Mouse (Mus musculus) myocyte (in vitro differentiated cells): ENCODE results near the gene Cep95.

Experiments
- CEBPB ChIP-seq: IDR thresholded peaks from 2 replicates; pipeline ENCODE4 v1.6.1; 2011; ENCODE audit warnings: mild to moderate bottlenecking, moderate library complexity; ENCODE audit not compliant: poor library complexity, insufficient read depth, severe bottlenecking
- E2F4 ChIP-seq: IDR thresholded peaks from one replicate; pipeline ENCODE4 v1.6.1; 2011; ENCODE audit warnings: mild to moderate bottlenecking, control low read depth, moderate library complexity; ENCODE audit not compliant: insufficient read depth
- MAX ChIP-seq: IDR thresholded peaks from one replicate; pipeline ENCODE4 v1.6.1; 2011; ENCODE audit warnings: low read depth, mild to moderate bottlenecking, control low read depth
- MYOD1 ChIP-seq, 3 experiments: IDR thresholded peaks; one replicate each; pipeline ENCODE4 v1.6.1; 2011; ENCODE audit warnings: control low read depth in 2 of 3, low read depth in 2 of 3, mild to moderate bottlenecking in 2 of 3, moderate library complexity in 1 of 3; ENCODE audit not compliant: insufficient read length in 2 of 3, control insufficient read depth in 1 of 3
- MYOG ChIP-seq, 3 experiments: IDR thresholded peaks; one replicate each; pipeline ENCODE4 v1.6.1; 2011; ENCODE audit warnings: control low read depth in 2 of 3, low read depth in 2 of 3, mild to moderate bottlenecking in 2 of 3; ENCODE audit not compliant: insufficient read length in 2 of 3, control insufficient read depth in 1 of 3, insufficient read depth in 1 of 3
- POLR2A ChIP-seq: IDR thresholded peaks from one replicate; pipeline ENCODE4 v1.6.1; 2011; ENCODE audit warnings: low read depth, mild to moderate bottlenecking, control low read depth, moderate library complexity; ENCODE audit not compliant: insufficient read length
- POLR2AphosphoS2 ChIP-seq: IDR thresholded peaks from one replicate; pipeline ENCODE4 v1.6.1; 2011; ENCODE audit warnings: low read depth, control low read depth; ENCODE audit not compliant: insufficient read length
- REST ChIP-seq: IDR thresholded peaks from one replicate; pipeline ENCODE4 v1.6.1; 2011; ENCODE audit warnings: mild to moderate bottlenecking, control low read depth, moderate library complexity; ENCODE audit not compliant: insufficient read depth, insufficient read length
- SRF ChIP-seq: IDR thresholded peaks from one replicate; pipeline ENCODE4 v1.6.1; 2011; ENCODE audit warnings: low read depth; ENCODE audit not compliant: control insufficient read depth, insufficient read length
- TCF12 ChIP-seq: IDR thresholded peaks from one replicate; pipeline ENCODE4 v1.6.1; 2011; ENCODE audit warnings: mild to moderate bottlenecking, control low read depth; ENCODE audit not compliant: poor library complexity, insufficient read depth, severe bottlenecking
- TCF3 ChIP-seq: IDR thresholded peaks from one replicate; pipeline ENCODE4 v1.6.1; 2011; ENCODE audit warnings: low read depth, control low read depth; ENCODE audit not compliant: insufficient read length
- USF1 ChIP-seq: IDR thresholded peaks from one replicate; pipeline ENCODE4 v1.6.1; 2011; ENCODE audit warnings: low read depth, mild to moderate bottlenecking, control low read depth, moderate library complexity

DNA sequence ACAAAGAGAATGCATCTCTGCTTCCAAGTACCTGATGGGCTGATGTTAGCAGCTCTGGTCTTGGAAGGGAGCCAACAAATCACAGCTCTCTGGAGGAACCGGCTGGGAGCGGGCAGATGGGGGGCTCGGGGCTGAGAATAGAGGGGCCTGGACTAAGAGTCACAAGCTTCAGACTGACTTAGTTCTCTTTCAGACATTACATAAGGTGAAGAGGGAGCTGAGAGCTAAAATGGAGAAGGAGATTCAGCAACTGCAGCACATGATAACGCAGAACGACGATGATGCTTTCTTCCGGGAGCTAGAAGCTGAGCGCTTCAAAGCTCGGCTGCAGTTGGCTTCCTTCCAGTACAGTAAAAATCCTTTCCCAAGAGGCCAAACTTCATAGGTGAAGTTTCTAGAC lies 29.3 kb downstream of the Cep95 start:
- TF ChIP-seq POLR2A (no peak), E2F4 (no peak), CEBPB (no peak), POLR2AphosphoS2 (no peak), USF1 (no peak), MYOG (IDR thresholded peaks at IDR 0.05; ENCODE audit: control insufficient read depth in 1 of 3, insufficient read depth in 1 of 3, insufficient read length in 2 of 3, low read depth in 2 of 3) (no peak), TCF12 (no peak), MYOD1 (IDR thresholded peaks at IDR 0.05; ENCODE audit: control insufficient read depth in 1 of 3, insufficient read length in 2 of 3, low read depth in 2 of 3) (no peak), MAX (no peak), REST (no peak), TCF3 (no peak), SRF (no peak)
